Mouse (Mus musculus): ENCODE measurements around the gene Scgb2b20.
"Not testable (repeated sequence)": the region's sequence is repeated elsewhere in the genome, so short reads cannot be mapped to it uniquely, and the experiment has no call there.

The Scgb2b20 gene

DNA sequence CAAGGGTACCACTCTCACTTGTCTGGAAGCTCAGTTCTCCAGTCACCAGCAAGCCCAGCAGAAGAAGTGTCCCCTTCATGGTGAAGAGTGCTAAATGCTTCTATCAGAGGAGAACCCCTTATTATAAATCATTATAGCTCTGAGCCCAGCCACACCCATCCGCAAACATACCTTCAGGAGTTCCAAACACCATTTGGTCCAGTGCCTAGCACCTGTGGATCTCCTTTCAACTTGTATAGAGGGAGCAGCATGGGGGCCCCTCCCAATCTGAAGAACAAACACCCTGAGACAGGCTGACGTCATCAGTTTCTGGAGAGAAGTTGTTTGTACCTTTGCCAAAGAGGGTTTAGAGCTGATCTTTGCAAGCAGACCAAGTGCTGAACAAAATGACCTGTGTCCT, at the start of gene Scgb2b20:
TSS of gene Scgb2b20 (minus strand) at position 101 of the 400 bp plus-strand sequence.
- DNase-seq (ENCODE audit: low read depth) = not testable (repeated sequence)

DNA sequence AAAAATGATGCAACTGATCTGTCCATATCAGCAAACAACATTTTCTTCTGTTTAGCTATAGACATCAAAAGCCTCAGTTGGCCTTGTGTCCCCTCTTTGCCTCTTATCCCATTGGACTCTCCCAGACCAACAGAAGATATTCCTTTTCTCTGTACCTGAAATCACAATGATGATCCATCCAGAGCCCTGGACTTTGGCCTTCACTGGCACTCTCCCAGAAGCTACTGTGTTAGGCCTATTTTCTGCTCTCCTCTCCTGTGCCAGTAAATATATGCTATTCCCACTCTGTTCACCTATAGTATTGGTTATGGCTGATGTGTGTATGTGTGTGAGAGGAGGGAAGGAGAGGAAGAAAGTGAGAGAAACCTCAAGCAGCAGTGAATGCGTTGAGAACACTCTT, 43.6 kb upstream of the Scgb2b20 start:
- not testable (repeated sequence) for DNase-seq (ENCODE audit: low read depth)

DNA sequence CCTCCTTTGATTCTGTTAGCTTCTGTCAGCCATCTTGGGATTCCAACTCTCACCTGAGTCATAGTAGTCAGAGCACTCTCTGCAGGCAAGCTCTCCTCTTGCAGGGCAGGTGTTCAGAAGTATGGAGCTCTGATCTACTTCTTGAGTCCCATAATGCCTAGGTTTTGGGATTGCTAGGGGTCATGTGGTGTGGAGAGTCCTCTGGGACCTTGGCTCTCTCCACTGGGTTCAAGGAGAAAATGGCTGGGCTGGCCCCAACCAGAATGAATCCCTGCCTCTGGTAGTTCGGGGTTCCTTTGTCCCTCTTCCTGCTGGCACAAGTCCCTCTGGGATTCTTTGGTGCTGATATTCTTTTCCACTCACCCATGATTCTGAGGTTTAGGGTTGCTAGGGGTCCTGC, 35.5 kb upstream of the Scgb2b20 start:
- no peak for DNase-seq (ENCODE audit: low read depth)

DNA sequence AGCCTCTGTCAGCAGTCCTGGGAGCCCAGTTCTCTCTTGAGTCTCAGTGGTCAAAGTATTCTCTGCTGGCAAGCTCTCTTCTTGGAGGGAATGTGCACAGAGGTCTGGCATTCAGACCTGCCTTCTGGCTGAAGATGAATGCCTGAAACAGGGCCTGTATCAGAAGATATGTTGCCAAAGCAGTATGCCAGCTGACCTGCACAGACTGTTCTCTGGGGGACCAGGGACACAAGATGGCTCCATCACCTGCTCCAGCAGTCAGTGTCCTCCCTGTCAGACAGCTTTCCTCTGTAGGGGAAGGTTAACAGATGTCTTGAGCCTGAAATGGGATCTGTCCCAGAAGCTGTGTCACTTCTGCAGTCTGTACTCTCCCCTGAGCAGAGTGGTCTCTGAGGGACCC, 33.6 kb upstream of the Scgb2b20 start:
- not testable (repeated sequence) for DNase-seq (ENCODE audit: low read depth)

DNA sequence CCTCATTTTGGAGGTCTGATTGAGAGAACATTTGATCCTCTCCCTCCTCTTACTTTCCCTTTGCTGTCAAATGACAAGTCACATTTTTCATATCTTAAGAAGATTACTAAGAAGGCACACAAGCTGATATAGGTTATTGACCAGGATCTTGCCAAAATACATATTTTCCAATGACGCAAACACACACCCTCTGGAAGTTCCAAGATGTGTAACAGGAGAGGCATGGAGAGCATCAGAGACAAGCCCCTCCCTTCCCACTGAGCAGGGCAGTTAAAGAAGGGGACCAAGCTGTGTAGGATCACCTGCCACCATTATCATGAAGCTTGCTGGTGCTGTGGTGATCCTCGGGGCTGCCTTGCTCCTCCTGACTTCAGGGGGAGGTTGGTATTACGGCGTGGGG, 6.8 kb upstream of the Scgb2b20 start, which contains the start of gene Scgb1b20:
TSS of gene Scgb1b20 (plus strand) at position 301 of the 400 bp plus-strand sequence.
- DNase-seq (ENCODE audit: low read depth) = not testable (repeated sequence)

Data from 416B (cell line).